Mouse (Mus musculus) neural tube, embryonic 14.5 days (tissue): ENCODE results near the gene Catspere2. TPM values are rescaled to one million over a fixed set of nuclear protein-coding genes. Genes with fewer than 3 reads are reported as not detected.
"Not testable (repeated sequence)": the region's sequence is repeated elsewhere in the genome, so short reads cannot be mapped to it uniquely, and the experiment has no call there.

Source experiments
- ATAC-seq: fragments of 200-750 bp; cut with Nextera tagmentation; 2 replicates; pipeline ENCODE4 v1.8.0; 2017; ENCODE audit warnings: low read depth, mild to moderate bottlenecking, moderate TSS enrichment, moderate library complexity
- H3K27ac ChIP-seq: fragments of 300-500 bp; sonication (generic); 2 replicates; pipeline ENCODE4 v1.5.1; 2014; ENCODE audit warnings: low read depth, mild to moderate bottlenecking, control low read depth, low read length, moderate library complexity, mixed read lengths
- H3K27me3 ChIP-seq: fragments of 300-500 bp; sonication (generic); 2 replicates; pipeline ENCODE4 v1.6.1; 2014; ENCODE audit warnings: low read length; ENCODE audit not compliant: control insufficient read depth, insufficient read depth
- H3K36me3 ChIP-seq: fragments of 300-500 bp; sonication (generic); 2 replicates; pipeline ENCODE4 v1.6.1; 2014; ENCODE audit warnings: low read length, mixed read lengths; ENCODE audit not compliant: control insufficient read depth, insufficient read depth
- H3K4me1 ChIP-seq: fragments of 300-500 bp; sonication (generic); 2 replicates; pipeline ENCODE4 v1.6.1; 2014; ENCODE audit warnings: low read length; ENCODE audit not compliant: control insufficient read depth, insufficient read depth
- H3K4me2 ChIP-seq: fragments of 300-500 bp; sonication (generic); 2 replicates; pipeline ENCODE4 v1.6.1; 2014; ENCODE audit warnings: mild to moderate bottlenecking, low read depth, low read length, control low read depth
- H3K4me3 ChIP-seq: fragments of 300-500 bp; sonication (generic); 2 replicates; pipeline ENCODE4 v1.5.1; 2014; ENCODE audit warnings: low read depth, low read length, control low read depth, mixed read lengths
- H3K9ac ChIP-seq: fragments of 300-500 bp; sonication (generic); replicated peaks from 2 replicates; pipeline ENCODE4 v1.6.1; 2014; ENCODE audit warnings: low read depth, mild to moderate bottlenecking, control low read depth, low read length, mixed read lengths
- H3K9me3 ChIP-seq: fragments of 300-500 bp; sonication (generic); 2 replicates; pipeline ENCODE4 v1.6.1; 2016; ENCODE audit warnings: low read length; ENCODE audit not compliant: control insufficient read depth
- WGBS: fragments of 180-500 bp; shearing (Covaris S2); extraction: QIAGEN DNeasy Blood & Tissue Kit; methylation state at CpG from one replicate; pipeline ENCODE4 v1.1.7; 2014; 5-methylcytosine and 5-hydroxymethylcytosine counted together
- polyA plus RNA-seq: library from polyadenylated mRNA; unstranded; fragments of >200 nt; fragmentation: Nextera tagmentation; extraction: Ambion mirVana; gene quantifications from 2 replicates; pipeline ENCODE4 v1.2.1, GENCODE M21; 2014

Catspere2 gene
- polyA plus RNA-seq, 1 experiment from 2014 or later: 0.44 TPM

DNA sequence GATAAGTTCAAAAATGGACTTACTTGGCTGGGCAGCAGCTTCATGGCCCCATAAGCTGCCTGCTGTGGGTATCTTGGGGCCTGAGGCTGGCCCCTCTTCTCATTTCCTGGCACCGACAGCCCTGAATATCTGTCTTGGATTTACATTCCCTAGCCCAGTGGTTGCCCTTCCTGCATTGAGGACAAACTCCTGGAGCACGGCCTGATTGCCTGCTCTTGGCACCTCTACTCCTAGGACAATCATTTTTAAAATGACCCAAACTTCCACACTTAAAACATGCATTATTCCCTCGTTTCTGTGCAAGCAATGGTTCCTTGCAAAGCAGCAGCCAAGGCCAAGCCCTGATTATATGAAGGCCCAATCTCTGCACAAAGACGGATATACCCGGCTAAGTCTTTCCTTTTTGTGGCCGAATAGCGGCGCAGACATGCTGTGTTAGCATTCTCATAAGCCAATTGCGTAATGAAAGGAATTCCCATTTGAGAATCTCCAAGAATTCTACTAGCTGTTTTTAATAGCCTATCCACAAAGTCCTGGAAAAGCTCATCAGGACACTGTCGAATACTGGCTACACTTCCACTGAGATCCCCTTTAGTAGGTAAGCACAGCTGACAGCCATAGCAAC lies 222.6 kb downstream of the Catspere2 start:
- Histone ChIP-seq H3K4me3 (no peak overlapping the region), H3K36me3 (no peaks in the 10 kb centered on the region), H3K4me1 (no peaks in the 10 kb centered on the region), H3K27ac (no peak overlapping the region), H3K4me2 (no peak overlapping the region), H3K9ac (no peak overlapping the region), H3K9me3 (no peaks in the 10 kb centered on the region), H3K27me3 (no peaks in the 10 kb centered on the region)
- ATAC-seq: no peak
- WGBS: 83% methylated on average over 10 of the region's 10 CpGs

DNA sequence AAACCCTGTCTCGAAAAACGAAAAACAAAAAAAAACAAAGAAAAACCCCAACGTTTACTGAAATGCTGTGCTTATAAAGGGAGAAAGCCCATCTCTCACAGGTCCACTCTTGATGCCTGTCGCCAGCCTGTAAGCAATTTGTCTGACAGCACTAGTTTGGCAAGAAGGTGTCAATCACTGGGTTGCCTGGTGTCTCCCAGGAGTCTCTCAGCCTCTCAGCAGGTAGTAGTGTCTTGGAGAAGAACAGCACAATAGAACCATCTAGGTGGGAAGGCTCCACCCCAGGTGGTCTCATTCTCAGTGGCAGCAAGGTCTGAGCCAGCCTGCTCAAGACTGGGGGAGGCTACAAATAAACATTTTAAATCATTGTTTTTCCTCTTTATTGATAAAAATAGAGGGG lies 224.6 kb downstream of the Catspere2 start:
- WGBS: 84% methylated on average over 4 of the region's 4 CpGs
- H3K4me3 ChIP-seq, H3K9ac ChIP-seq, H3K27me3 ChIP-seq, H3K27ac ChIP-seq, H3K4me2 ChIP-seq, H3K4me1 ChIP-seq, H3K36me3 ChIP-seq, H3K9me3 ChIP-seq, ATAC-seq: not testable (repeated sequence)

DNA sequence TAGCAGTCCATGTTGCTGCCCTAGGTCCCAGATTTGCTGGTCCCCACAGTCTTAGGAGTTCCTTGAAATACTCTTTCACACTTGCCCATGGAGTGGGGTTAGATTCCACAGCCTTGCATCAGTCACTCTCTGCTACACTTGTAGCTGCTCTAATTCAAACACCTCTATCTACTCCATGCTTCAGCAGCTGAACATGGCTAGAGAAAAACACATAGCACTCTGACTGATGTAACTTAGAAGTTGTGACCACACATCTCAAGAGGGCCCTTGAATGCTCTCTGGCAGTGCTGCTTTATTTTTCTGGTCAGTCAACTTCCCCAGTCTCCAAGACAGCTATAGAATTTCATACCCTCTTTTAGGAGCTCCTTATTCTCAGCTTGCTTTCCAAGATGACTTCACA lies 226.7 kb downstream of the Catspere2 start:
- H3K4me3 ChIP-seq: no peak overlapping the region
- no peak overlapping the region for H3K9ac ChIP-seq
- no peak overlapping the region for H3K27ac ChIP-seq
- no peaks in the 10 kb centered on the region for H3K9me3 ChIP-seq
- no peak for ATAC-seq
- H3K4me2 ChIP-seq: no peak overlapping the region
- H3K36me3 ChIP-seq: no peaks in the 10 kb centered on the region
- H3K27me3 ChIP-seq: no peaks in the 10 kb centered on the region
- H3K4me1 ChIP-seq: no peaks in the 10 kb centered on the region

DNA sequence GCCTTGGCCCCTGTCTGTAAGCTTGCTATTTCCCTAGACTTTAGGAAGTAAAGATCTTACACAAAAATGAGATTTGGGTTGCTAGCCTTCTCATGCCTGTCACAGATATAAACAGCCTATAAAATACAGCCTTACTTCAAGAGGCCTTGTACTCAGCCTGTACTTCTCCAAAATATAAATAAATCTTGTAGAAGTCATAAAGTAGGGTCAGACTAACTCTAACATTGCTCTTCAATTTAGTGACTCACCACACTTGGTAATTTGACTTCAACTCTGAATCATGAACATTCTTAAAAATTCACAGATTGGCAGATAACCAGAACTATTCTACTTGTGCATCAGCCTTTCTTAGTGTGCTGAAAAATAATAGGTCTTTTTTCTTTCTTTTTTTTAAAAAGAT lies 233.9 kb downstream of the Catspere2 start:
- no peaks in the 10 kb centered on the region for H3K36me3 ChIP-seq
- ATAC-seq: no peak
- no peak overlapping the region for H3K27ac ChIP-seq
- H3K27me3 ChIP-seq: no peaks in the 10 kb centered on the region
- H3K9ac ChIP-seq: no peak overlapping the region
- H3K4me3 ChIP-seq: no peak overlapping the region
- H3K9me3 ChIP-seq: no peaks in the 10 kb centered on the region
- no peak overlapping the region for H3K4me2 ChIP-seq
- H3K4me1 ChIP-seq: no peaks in the 10 kb centered on the region

DNA sequence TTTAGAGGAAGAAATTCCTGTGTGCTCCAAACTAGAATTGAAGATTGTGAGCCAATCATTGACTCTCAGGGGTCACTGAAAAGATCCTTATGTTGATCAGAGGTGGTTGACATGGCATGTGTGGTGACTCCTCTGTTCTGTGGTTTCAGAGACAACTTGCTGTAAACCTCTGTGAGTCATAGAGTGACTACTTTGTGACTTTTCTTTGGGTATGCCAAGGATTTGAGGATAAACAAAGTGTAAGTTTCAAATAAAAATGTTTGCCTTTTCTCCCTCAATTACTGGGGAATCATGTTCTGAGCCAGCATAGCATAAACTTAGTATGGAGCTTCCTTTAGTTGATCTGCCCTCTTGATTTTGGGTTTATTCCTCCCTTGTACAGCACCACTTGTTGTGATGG lies 235.1 kb downstream of the Catspere2 start:
- no peaks in the 10 kb centered on the region for H3K27me3 ChIP-seq
- H3K4me1 ChIP-seq: no peaks in the 10 kb centered on the region
- H3K9ac ChIP-seq: no peak overlapping the region
- H3K4me2 ChIP-seq: no peak overlapping the region
- ATAC-seq: no peak
- H3K4me3 ChIP-seq: no peak overlapping the region
- no peaks in the 10 kb centered on the region for H3K36me3 ChIP-seq
- no peaks in the 10 kb centered on the region for H3K9me3 ChIP-seq
- no peak overlapping the region for H3K27ac ChIP-seq

DNA sequence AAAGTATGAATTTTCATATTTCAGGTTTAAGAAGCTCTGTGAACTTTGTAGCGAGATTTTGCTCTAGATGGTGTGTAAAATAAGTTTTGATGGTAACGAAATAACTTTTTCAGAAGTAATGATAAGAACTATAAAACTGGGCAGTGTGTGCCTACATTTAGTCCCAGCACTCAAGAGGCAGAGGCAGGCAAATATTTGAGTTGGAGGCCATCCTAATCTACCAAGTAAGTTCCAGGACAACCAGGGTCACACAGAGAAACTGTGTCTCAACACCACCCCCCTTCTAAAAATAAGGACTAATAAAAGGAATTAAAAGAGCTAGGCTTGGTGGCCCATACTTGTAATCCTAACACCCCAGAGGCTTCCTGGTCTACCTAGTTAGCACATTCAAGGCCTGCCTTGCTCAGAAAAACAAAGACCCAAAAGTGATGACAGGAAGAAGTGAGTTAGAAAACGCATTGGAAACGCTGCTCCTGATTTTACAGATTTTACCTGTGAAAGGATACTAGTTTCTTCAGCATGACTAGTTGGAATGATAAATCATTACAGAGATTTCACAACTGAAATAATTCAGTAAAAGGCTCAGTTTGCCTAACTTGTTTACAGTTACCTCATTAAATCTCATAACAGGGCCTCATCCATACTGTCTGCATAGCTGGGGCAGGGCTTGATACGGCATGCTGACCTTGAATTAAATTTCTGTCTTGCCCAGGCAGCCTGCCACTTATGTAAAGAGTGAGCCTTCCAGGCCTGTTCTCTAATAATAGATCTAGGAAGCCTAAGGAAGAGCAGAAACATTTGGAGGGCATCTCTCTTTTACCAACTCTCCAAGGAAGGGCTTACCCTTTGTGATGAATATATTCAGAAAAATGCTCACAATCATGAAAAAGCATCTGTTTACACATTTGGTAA lies 236.2 kb downstream of the Catspere2 start:
- WGBS: 88% methylated on average over 5 of the region's 5 CpGs
- no peak overlapping the region for H3K9ac ChIP-seq
- no peak for ATAC-seq
- H3K27me3 ChIP-seq: no peaks in the 10 kb centered on the region
- no peaks in the 10 kb centered on the region for H3K4me1 ChIP-seq
- no peaks in the 10 kb centered on the region for H3K36me3 ChIP-seq
- H3K4me2 ChIP-seq: no peak overlapping the region
- H3K4me3 ChIP-seq: no peak overlapping the region
- no peaks in the 10 kb centered on the region for H3K9me3 ChIP-seq
- H3K27ac ChIP-seq: no peak overlapping the region

Other genes starting within 250 kb of the Catspere2 start
- 52.2 and 53.8 TPM in 2 replicates for gene Adss, start 186.9 kb upstream of the Catspere2 start, polyA plus RNA-seq
- 22.3 and 22.7 TPM in 2 replicates for gene Desi2, start 204.0 kb downstream of the Catspere2 start, polyA plus RNA-seq